Comparison of ENCODE assay signal across 9 mouse cellular contexts in genomic region chr9:123525095-123525494, GRCm38 (mm10). TPM values are rescaled to one million over a fixed set of nuclear protein-coding genes. Genes with fewer than 3 reads are reported as not detected.
DNase-seq lines count a peak whose midpoint lies in the region; ATAC-seq and TF ChIP-seq lines count a peak whose summit lies in the region.
"Had no signal": no experiment of that assay in that cellular context is flagged by ENCODE, and none has a peak within 500 bp of the region (broad histone marks: within the 10 kb centered on the region; RNA-seq: fewer than 3 reads in every experiment).

No protein-coding gene starts in this region.

- no peak overlapping the region for H3K9ac ChIP-seq in kidney, embryonic 16.5 days (replicated peaks; ENCODE audit: low read length)
- H3K9ac ChIP-seq in MEL (ENCODE audit: control insufficient read depth, low read depth, low read length, poor library complexity, severe bottlenecking) = no peak overlapping the region
- H3K9ac ChIP-seq: lung, embryonic 15.5 days had no signal

- H3K79me2 ChIP-seq in MEL (ENCODE audit: control insufficient read depth, insufficient read depth, low read length, poor library complexity) = peaks cover 5% of the 10 kb centered on the region

- no peak overlapping the region for H3K4me2 ChIP-seq in kidney, embryonic 16.5 days (replicated peaks; ENCODE audit: low read depth, low read length)
- H3K4me2 ChIP-seq: lung, embryonic 15.5 days had no signal

- no peaks in the 10 kb centered on the region for H3K27me3 ChIP-seq in kidney, embryonic 16.5 days (ENCODE audit: insufficient read depth, low read length)
- no peaks in the 10 kb centered on the region for H3K27me3 ChIP-seq in MEL (ENCODE audit: control insufficient read depth in 1 of 2, insufficient read depth in 2 of 2, low read length in 2 of 2)
- H3K27me3 ChIP-seq: lung, embryonic 15.5 days had no signal

- H3K4me3 ChIP-seq in kidney, embryonic 16.5 days (ENCODE audit: low read length) = no peak overlapping the region
- H3K4me3 ChIP-seq in MEL (ENCODE audit: control insufficient read depth in 1 of 2, insufficient read depth in 1 of 2, low read depth in 2 of 2, low read length in 2 of 2) = no peak overlapping the region
- H3K4me3 ChIP-seq: lung, embryonic 15.5 days had no signal

- no peak overlapping the region for H3K27ac ChIP-seq in kidney, embryonic 16.5 days (ENCODE audit: low read length)
- H3K27ac ChIP-seq in MEL (ENCODE audit: control insufficient read depth, low read depth, low read length) = no peak overlapping the region
- H3K27ac ChIP-seq: lung, embryonic 15.5 days had no signal

- no peak for TF ChIP-seq EP300 in MEL (IDR thresholded peaks at IDR 0.05; ENCODE audit: low read depth in 1 of 2, low read length in 2 of 2)

- H3K36me3 ChIP-seq in kidney, embryonic 16.5 days (ENCODE audit: insufficient read depth, low read length) = peaks cover 7% of the 10 kb centered on the region
- peaks cover 2 to 10% of the 10 kb centered on the region in 2 experiments; a peak in 3 of 4 replicates for H3K36me3 ChIP-seq in MEL (ENCODE audit: control insufficient read depth in 1 of 2, insufficient read depth in 2 of 2, low read length in 2 of 2)

- DNase-seq in kidney, adult 9 months = peak; percentile 69
- DNase-seq in MEL (ENCODE audit: low read depth, low spot score) = peak; percentile 86
- peak; percentile 65 for DNase-seq in cerebellum, adult 8-10 months
- DNase-seq in heart, postnatal 4 days = peak; percentile 73
- peak; percentile 81 for DNase-seq in lung, postnatal 14 days
- peak; percentile 72 for DNase-seq in skeletal muscle tissue, adult 2 months (ENCODE audit: low read depth, low spot score)
- DNase-seq in ovary, postnatal 36 days (ENCODE audit: low spot score) = no peak

- no peak for ATAC-seq in kidney, embryonic 16.5 days (ENCODE audit: low FRiP score, low TSS enrichment)

- peaks cover 16% of the 10 kb centered on the region for H3K4me1 ChIP-seq in kidney, embryonic 16.5 days (ENCODE audit: insufficient read depth, low read length)
- peaks cover 7 to 11% of the 10 kb centered on the region in 2 experiments; a peak in 3 of 4 replicates for H3K4me1 ChIP-seq in MEL (ENCODE audit: control insufficient read depth in 1 of 2, insufficient read depth in 2 of 2, low read length in 2 of 2)

- peak; percentile 51 to 74 (median 66) for TF ChIP-seq CTCF in MEL (IDR thresholded peaks at IDR 0.05 in 2 of 3, conservative IDR thresholded peaks at IDR 0.05 in 1 of 3; ENCODE audit: control insufficient read depth in 1 of 3, insufficient read depth in 1 of 3, low read depth in 2 of 3, low read length in 3 of 3, poor library complexity in 1 of 3, severe bottlenecking in 1 of 3)

- peak; percentile 77 for TF ChIP-seq RAD21 in MEL (IDR thresholded peaks at IDR 0.05; ENCODE audit: low read depth, low read length)

- H3K9me3 ChIP-seq in kidney, embryonic 16.5 days (ENCODE audit: low read length) = no peaks in the 10 kb centered on the region
- H3K9me3 ChIP-seq in MEL (replicated peaks; ENCODE audit: insufficient read depth, low read length) = no peaks in the 10 kb centered on the region
- H3K9me3 ChIP-seq: lung, embryonic 15.5 days had no signal

- no peak for TF ChIP-seq POLR2A in MEL (IDR thresholded peaks at IDR 0.05; ENCODE audit: control insufficient read depth in 1 of 2, insufficient read depth in 1 of 2, low read depth in 1 of 2, low read length in 2 of 2, poor library complexity in 1 of 2)

- 0% methylated on average over 1 of the region's 1 CpGs for WGBS in kidney, embryonic 16.5 days

TF ChIP-seq in MEL, 35 proteins besides CTCF, POLR2A, EP300 and RAD21:
- TF ChIP-seq MYC (IDR thresholded peaks at IDR 0.05; ENCODE audit: low read depth, low read length) (no peak), MEF2A (IDR thresholded peaks at IDR 0.05; ENCODE audit: extremely low read depth, insufficient replicate concordance, low read depth, low read length, poor library complexity, severe bottlenecking) (no peak), CHD2 (IDR thresholded peaks at IDR 0.05; ENCODE audit: low read length) (no peak), MAX (IDR thresholded peaks at IDR 0.05; ENCODE audit: low read length) (no peak), RCOR1 (IDR thresholded peaks at IDR 0.05; ENCODE audit: low read depth, low read length) (0 out of 2 replicates have a peak, but pooled peaks have one; percentile 29), NRF1 (IDR thresholded peaks at IDR 0.05; ENCODE audit: insufficient read depth, low read depth, low read length, poor library complexity, severe bottlenecking) (no peak), KAT2A (conservative IDR thresholded peaks at IDR 0.05; ENCODE audit: low read depth, low read length) (no peak), POLR2AphosphoS5 (IDR thresholded peaks at IDR 0.05; ENCODE audit: borderline replicate concordance, low read depth, low read length) (no peak), ELF1 (IDR thresholded peaks at IDR 0.05; ENCODE audit: low read depth, low read length) (no peak), BHLHE40 (IDR thresholded peaks at IDR 0.05; ENCODE audit: borderline replicate concordance, low read depth, low read length) (0 out of 2 replicates have a peak, but pooled peaks have one; percentile 24), SMC3 (IDR thresholded peaks at IDR 0.05; ENCODE audit: low read depth, low read length) (peak; percentile 80), HCFC1 (IDR thresholded peaks at IDR 0.05; ENCODE audit: low read depth, low read length) (0 out of 2 replicates have a peak, but pooled peaks have one; percentile 42), ZNF384 (IDR thresholded peaks at IDR 0.05; ENCODE audit: low read depth, low read length) (peak; percentile 99), SIN3A (IDR thresholded peaks at IDR 0.05; ENCODE audit: low read length) (peak; percentile 57; the same call in 1 of the 2 replicates), GATA1 (IDR thresholded peaks at IDR 0.05; ENCODE audit: low read depth, low read length) (no peak), MXI1 (IDR thresholded peaks at IDR 0.05; ENCODE audit: low read depth, low read length) (no peak; the same call in 1 of the 2 replicates), JUND (IDR thresholded peaks at IDR 0.05; ENCODE audit: low read depth, low read length) (0 out of 2 replicates have a peak, but pooled peaks have one; percentile 34), ZC3H11A (IDR thresholded peaks at IDR 0.05; ENCODE audit: low read depth, low read length) (peak; percentile 61), CHD1 (IDR thresholded peaks at IDR 0.05; ENCODE audit: low read depth, low read length) (0 out of 2 replicates have a peak, but pooled peaks have one; percentile 43), ZKSCAN1 (IDR thresholded peaks at IDR 0.05; ENCODE audit: low read depth, low read length) (peak; percentile 68; the same call in 1 of the 2 replicates)

RNA-seq across cellular contexts. Expression of gene Sacm1l, which starts 4.5 kb away (rescaled TPM):
- 63.8 and 68.7 TPM in 2 replicates for polyA plus RNA-seq in kidney, embryonic 16.5 days (2015; fragmentation: Nextera tagmentation; extraction: Ambion mirVana)
- 20.5 and 20.8 TPM in 2 replicates for total RNA-seq in MEL (2012; rRNA removed)
- polyA plus RNA-seq in MEL (2012; ENCODE audit: insufficient read depth in 1 of 2, insufficient read length in 2 of 2, low read depth in 1 of 2, low replicate concordance in 2 of 2, missing spikeins in 1 of 2) = 10 to 100 TPM in 1 of 2 experiments, not detected in 1; 21.7 TPM
- total RNA-seq in heart, postnatal 4 days (2021) = 10 to 100 TPM; 44.6 to 47.0 TPM

RNA-seq across cellular contexts. Expression of gene Limd1, which starts 46.6 kb away (rescaled TPM):
- polyA plus RNA-seq in kidney, embryonic 16.5 days (2015; fragmentation: Nextera tagmentation; extraction: Ambion mirVana) = 55.7 and 58.1 TPM in 2 replicates
- total RNA-seq in MEL (2012; rRNA removed) = 32.0 and 37.5 TPM in 2 replicates
- polyA plus RNA-seq in MEL (2012; ENCODE audit: insufficient read depth in 1 of 2, insufficient read length in 2 of 2, low read depth in 1 of 2, low replicate concordance in 2 of 2, missing spikeins in 1 of 2) = 10 to 100 TPM in 1 of 2 experiments, not detected in 1; 32.6 TPM
- 10 to 100 TPM; 49.1 to 53.5 TPM for total RNA-seq in heart, postnatal 4 days (2021)
